Mouse (Mus musculus): ENCODE measurements at regions not wholly inside any gene's neighbourhood (a gene's known extent, or its start where the extent isn't known, plus 50 kb on each side); places are given as distances from the start of the nearest gene placed in this dataset.

- peaks cover 12% of the 10 kb centered on the region for H3K9me3 ChIP-seq (replicated peaks)
- H3K36me3 ChIP-seq (replicated peaks) = no peaks in the 10 kb centered on the region
- no peak for TF ChIP-seq TAL1 (conservative IDR thresholded peaks at IDR 0.05; ENCODE audit: low read depth, low read length)
- TF ChIP-seq CTCF (IDR thresholded peaks at IDR 0.05; ENCODE audit: low read depth, low read length) = no peak
- no peak for TF ChIP-seq GATA1 (IDR thresholded peaks at IDR 0.05; ENCODE audit: borderline replicate concordance, low read length)
- no peak for TF ChIP-seq GATA2 (IDR thresholded peaks at IDR 0.05; ENCODE audit: borderline replicate concordance, low read depth, low read length)
- TF ChIP-seq POLR2AphosphoS5 (IDR thresholded peaks at IDR 0.05; ENCODE audit: insufficient replicate concordance, low read depth, low read length) = no peak
- no peaks in the 10 kb centered on the region for H3K27me3 ChIP-seq (ENCODE audit: insufficient read depth, low read length)
- no peak for DNase-seq (ENCODE audit: low spot score)
- H3K4me3 ChIP-seq (ENCODE audit: low read depth, low read length) = no peak overlapping the region
- no peak for ATAC-seq (ENCODE audit: extremely low read depth, insufficient number of reproducible peaks, low FRiP score, poor library complexity, severe bottlenecking)
- H3K4me1 ChIP-seq (ENCODE audit: insufficient read depth, low read depth, low read length) = no peaks in the 10 kb centered on the region
Measured at GRCm38 (mm10) chr3:35222251-35222650, 531.7 kb upstream of the Atp11b start.

- peak overlapping the region; percentile 35; the same call in 1 of the 2 replicates for H3K4me3 ChIP-seq (ENCODE audit: low read depth, low read length)
- H3K27me3 ChIP-seq (ENCODE audit: insufficient read depth, low read length) = no peaks in the 10 kb centered on the region
- no peak for ATAC-seq (ENCODE audit: extremely low read depth, insufficient number of reproducible peaks, low FRiP score, poor library complexity, severe bottlenecking)
- H3K9me3 ChIP-seq (replicated peaks) = peaks cover 12% of the 10 kb centered on the region
- DNase-seq (ENCODE audit: low spot score) = no peak
- no peaks in the 10 kb centered on the region for H3K4me1 ChIP-seq (ENCODE audit: insufficient read depth, low read depth, low read length)
- H3K36me3 ChIP-seq (replicated peaks) = no peaks in the 10 kb centered on the region
- TF ChIP-seq TAL1 (conservative IDR thresholded peaks at IDR 0.05; ENCODE audit: low read depth, low read length) = no peak
- no peak for TF ChIP-seq GATA2 (IDR thresholded peaks at IDR 0.05; ENCODE audit: borderline replicate concordance, low read depth, low read length)
- TF ChIP-seq POLR2AphosphoS5 (IDR thresholded peaks at IDR 0.05; ENCODE audit: insufficient replicate concordance, low read depth, low read length) = no peak
Measured at GRCm38 (mm10) chr3:35225051-35225701, 528.7 kb upstream of the Atp11b start.

- peaks cover 10% of the 10 kb centered on the region for H3K9me3 ChIP-seq (replicated peaks)
- TF ChIP-seq GATA2 (IDR thresholded peaks at IDR 0.05; ENCODE audit: borderline replicate concordance, low read depth, low read length) (no peak), POLR2AphosphoS5 (IDR thresholded peaks at IDR 0.05; ENCODE audit: insufficient replicate concordance, low read depth, low read length) (no peak), GATA1 (IDR thresholded peaks at IDR 0.05; ENCODE audit: borderline replicate concordance, low read length) (no peak)
- H3K4me1 ChIP-seq (ENCODE audit: insufficient read depth, low read depth, low read length) = no peaks in the 10 kb centered on the region
- no peaks in the 10 kb centered on the region for H3K27me3 ChIP-seq (ENCODE audit: insufficient read depth, low read length)
- ATAC-seq (ENCODE audit: extremely low read depth, insufficient number of reproducible peaks, low FRiP score, poor library complexity, severe bottlenecking) (no peak), DNase-seq (ENCODE audit: low spot score) (no peak)
- H3K4me3 ChIP-seq (ENCODE audit: low read depth, low read length) = no peak overlapping the region
- no peaks in the 10 kb centered on the region for H3K36me3 ChIP-seq (replicated peaks)
Measured at GRCm38 (mm10) chr3:35225774-35226365, 528.0 kb upstream of the Atp11b start.

GRCm38 (mm10) chr3:35231158-35231928 is 522.6 kb upstream of the Atp11b start:
- Histone ChIP-seq H3K4me3 (ENCODE audit: low read depth, low read length) (no peak overlapping the region), H3K36me3 (replicated peaks) (no peaks in the 10 kb centered on the region), H3K4me1 (ENCODE audit: insufficient read depth, low read depth, low read length) (no peaks in the 10 kb centered on the region), H3K9me3 (replicated peaks) (peaks cover 6% of the 10 kb centered on the region; the same call in 1 of the 2 replicates), H3K27me3 (ENCODE audit: insufficient read depth, low read length) (no peaks in the 10 kb centered on the region)
- no peak for ATAC-seq (ENCODE audit: extremely low read depth, insufficient number of reproducible peaks, low FRiP score, poor library complexity, severe bottlenecking)
- TF ChIP-seq CTCF (IDR thresholded peaks at IDR 0.05; ENCODE audit: low read depth, low read length) = no peak
- no peak for TF ChIP-seq GATA2 (IDR thresholded peaks at IDR 0.05; ENCODE audit: borderline replicate concordance, low read depth, low read length)
- no peak for TF ChIP-seq TAL1 (conservative IDR thresholded peaks at IDR 0.05; ENCODE audit: low read depth, low read length)
- no peak for TF ChIP-seq GATA1 (IDR thresholded peaks at IDR 0.05; ENCODE audit: borderline replicate concordance, low read length)
- TF ChIP-seq POLR2AphosphoS5 (IDR thresholded peaks at IDR 0.05; ENCODE audit: insufficient replicate concordance, low read depth, low read length) = no peak
- no peak for DNase-seq (ENCODE audit: low spot score)

- Histone ChIP-seq H3K27me3 (ENCODE audit: insufficient read depth, low read length) (no peaks in the 10 kb centered on the region), H3K4me3 (ENCODE audit: low read depth, low read length) (no peak overlapping the region), H3K4me1 (ENCODE audit: insufficient read depth, low read depth, low read length) (no peaks in the 10 kb centered on the region), H3K9me3 (replicated peaks) (peaks cover 6% of the 10 kb centered on the region; the same call in 1 of the 2 replicates), H3K36me3 (replicated peaks) (no peaks in the 10 kb centered on the region)
- no peak for ATAC-seq (ENCODE audit: extremely low read depth, insufficient number of reproducible peaks, low FRiP score, poor library complexity, severe bottlenecking)
- TF ChIP-seq GATA1 (IDR thresholded peaks at IDR 0.05; ENCODE audit: borderline replicate concordance, low read length) (no peak), GATA2 (IDR thresholded peaks at IDR 0.05; ENCODE audit: borderline replicate concordance, low read depth, low read length) (no peak), POLR2AphosphoS5 (IDR thresholded peaks at IDR 0.05; ENCODE audit: insufficient replicate concordance, low read depth, low read length) (no peak), CTCF (IDR thresholded peaks at IDR 0.05; ENCODE audit: low read depth, low read length) (no peak), TAL1 (conservative IDR thresholded peaks at IDR 0.05; ENCODE audit: low read depth, low read length) (no peak)
- DNase-seq (ENCODE audit: low spot score) = no peak
Measured at GRCm38 (mm10) chr3:35232487-35232886, 521.4 kb upstream of the Atp11b start.

DNA sequence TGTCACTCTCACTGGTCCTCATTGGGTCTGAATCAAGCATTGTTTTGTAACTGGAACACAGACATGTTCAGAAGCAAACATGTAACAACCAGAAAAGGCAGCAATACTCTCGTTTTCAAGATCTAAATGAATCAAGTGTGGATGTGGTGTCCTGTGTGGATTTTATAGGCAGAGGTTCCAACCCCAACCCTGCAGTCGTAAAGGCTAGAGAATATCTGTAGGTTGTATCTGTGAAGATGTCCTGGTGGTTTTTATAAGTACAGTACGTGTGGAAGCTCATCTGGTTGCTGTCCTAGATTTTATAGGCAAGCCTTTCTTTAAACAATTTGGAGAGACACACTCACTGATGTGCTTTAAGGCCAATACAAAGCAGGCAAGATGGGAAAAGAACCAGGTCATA is 518.8 kb upstream of the Atp11b start:
- no peaks in the 10 kb centered on the region for H3K27me3 ChIP-seq (ENCODE audit: insufficient read depth, low read length)
- TF ChIP-seq TAL1 (conservative IDR thresholded peaks at IDR 0.05; ENCODE audit: low read depth, low read length) (no peak), GATA1 (IDR thresholded peaks at IDR 0.05; ENCODE audit: borderline replicate concordance, low read length) (no peak), GATA2 (IDR thresholded peaks at IDR 0.05; ENCODE audit: borderline replicate concordance, low read depth, low read length) (no peak), CTCF (IDR thresholded peaks at IDR 0.05; ENCODE audit: low read depth, low read length) (no peak), POLR2AphosphoS5 (IDR thresholded peaks at IDR 0.05; ENCODE audit: insufficient replicate concordance, low read depth, low read length) (no peak)
- no peaks in the 10 kb centered on the region for H3K4me1 ChIP-seq (ENCODE audit: insufficient read depth, low read depth, low read length)
- no peak overlapping the region for H3K4me3 ChIP-seq (ENCODE audit: low read depth, low read length)
- ATAC-seq (ENCODE audit: extremely low read depth, insufficient number of reproducible peaks, low FRiP score, poor library complexity, severe bottlenecking) = no peak
- peaks cover 9% of the 10 kb centered on the region for H3K9me3 ChIP-seq (replicated peaks)
- H3K36me3 ChIP-seq (replicated peaks) = no peaks in the 10 kb centered on the region
- DNase-seq (ENCODE audit: low spot score) = no peak

Data from G1E (cell line).